Mouse (Mus musculus) spleen, adult 12 weeks (tissue): ENCODE measurements around the gene Nr2c2.

ENCODE experiments used
- DNase-seq: peaks from one replicate; pipeline ENCODE4 v3.0.0; 2022; ENCODE audit warnings: low spot score

Nr2c2 gene

GRCm38 (mm10) chr6:92126861-92127468 lies 35.8 kb downstream of the Nr2c2 start:
- no peak for DNase-seq

- no peak for DNase-seq
Observed at GRCm38 (mm10) chr6:92131456-92131855, 40.3 kb downstream of the Nr2c2 start.

- DNase-seq: no peak
Observed at GRCm38 (mm10) chr6:92132021-92132911, 41.1 kb downstream of the Nr2c2 start.

- DNase-seq: no peak
Observed at GRCm38 (mm10) chr6:92133617-92134016, 42.4 kb downstream of the Nr2c2 start.

- DNase-seq: no peak
Observed at GRCm38 (mm10) chr6:92136356-92136755, 45.2 kb downstream of the Nr2c2 start.

GRCm38 (mm10) chr6:92145881-92146280 lies 54.7 kb downstream of the Nr2c2 start:
- DNase-seq: no peak

GRCm38 (mm10) chr6:92153774-92154173 lies 62.6 kb downstream of the Nr2c2 start:
- DNase-seq: no peak

GRCm38 (mm10) chr6:92158801-92159200 lies 67.6 kb downstream of the Nr2c2 start:
- DNase-seq: no peak

GRCm38 (mm10) chr6:92162724-92163123 lies 71.5 kb downstream of the Nr2c2 start:
- DNase-seq: no peak

- DNase-seq: no peak
Observed at GRCm38 (mm10) chr6:92176450-92176849, 85.3 kb downstream of the Nr2c2 start.

- DNase-seq: peak; percentile 51
Observed at GRCm38 (mm10) chr6:92183621-92184131, 92.5 kb downstream of the Nr2c2 start, which contains the start of gene Mrps25. Gene Mrps25 (minus strand): TSS chr6:92184033.

- DNase-seq: no peak
Observed at GRCm38 (mm10) chr6:92184178-92184577, 93.0 kb downstream of the Nr2c2 start.

- no peak for DNase-seq
Observed at GRCm38 (mm10) chr6:92199414-92199813, 108.2 kb downstream of the Nr2c2 start.

GRCm38 (mm10) chr6:92214055-92214772 lies 123.0 kb downstream of the Nr2c2 start:
- no peak for DNase-seq

- DNase-seq: peak; percentile 82
Observed at GRCm38 (mm10) chr6:92214773-92215449, 123.7 kb downstream of the Nr2c2 start, which contains the start of gene Rbsn. Gene Rbsn (minus strand): TSS chr6:92214925.

GRCm38 (mm10) chr6:92219445-92219844 lies 128.3 kb downstream of the Nr2c2 start:
- no peak for DNase-seq

GRCm38 (mm10) chr6:92221604-92222003 lies 130.4 kb downstream of the Nr2c2 start:
- DNase-seq: no peak

- DNase-seq: no peak
Observed at GRCm38 (mm10) chr6:92222021-92222420, 130.8 kb downstream of the Nr2c2 start.
